Mouse (Mus musculus): Measurements from ENCODE around the gene Slc24a2. TPM values are rescaled to one million over a fixed set of nuclear protein-coding genes. Genes with fewer than 3 reads are reported as not detected.

Gene Slc24a2
- polyA plus RNA-seq, 1 experiment from 2014 or later = 1.7 TPM

DNA sequence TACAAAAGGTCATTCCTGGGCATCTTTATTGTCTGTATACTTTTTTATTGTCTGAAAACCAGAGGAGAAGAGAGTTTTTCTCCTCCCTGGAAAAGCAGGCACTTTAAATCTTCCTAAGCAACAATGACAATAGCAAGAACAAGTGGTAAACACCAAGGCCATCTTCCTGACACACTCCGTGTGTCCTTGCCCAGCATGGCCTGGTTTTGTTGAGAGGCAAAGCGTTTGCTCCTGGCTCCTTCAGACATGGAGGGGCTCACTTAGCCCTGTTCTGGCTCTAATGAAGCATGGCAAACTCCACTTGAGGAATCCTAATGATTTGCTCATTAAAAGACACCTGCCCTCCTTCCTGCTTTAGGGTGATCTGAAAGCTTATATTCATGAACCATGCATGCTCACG, 162.2 kb downstream of the Slc24a2 start:
- no peak for ATAC-seq (ENCODE audit: low FRiP score, low read depth)
- Histone ChIP-seq H3K27ac (replicated peaks) (no peak overlapping the region), H3K9ac (replicated peaks) (no peak overlapping the region), H3K9me3 (no peaks in the 10 kb centered on the region), H3K4me3 (no peak overlapping the region), H3K4me1 (peaks cover 3% of the 10 kb centered on the region; the same call in 1 of the 2 replicates), H3K36me3 (no peaks in the 10 kb centered on the region), H3K27me3 (no peaks in the 10 kb centered on the region), H3K4me2 (replicated peaks) (no peak overlapping the region)
- 75% methylated on average over 3 of the region's 3 CpGs for WGBS

DNA sequence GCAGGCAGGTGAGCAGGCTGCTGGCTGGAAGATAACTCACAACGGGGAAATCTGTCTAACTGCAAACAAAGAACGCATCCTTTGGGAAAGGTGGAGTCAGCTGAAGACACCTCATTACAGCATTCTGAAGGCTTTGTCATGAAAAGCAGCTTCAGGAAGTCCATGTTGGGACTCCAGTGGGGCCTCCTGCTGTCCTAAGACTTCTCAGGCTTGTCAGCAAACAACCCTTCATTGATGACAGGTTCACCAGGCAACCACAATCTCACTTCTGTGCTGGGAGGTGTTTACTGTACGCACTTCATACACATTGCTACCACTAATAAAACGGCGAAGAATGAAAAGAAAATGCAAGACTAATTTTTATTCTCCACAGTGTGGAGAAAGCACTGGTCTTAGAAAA, 165.1 kb downstream of the Slc24a2 start:
- no peak overlapping the region for H3K4me2 ChIP-seq (replicated peaks)
- no peak overlapping the region for H3K27ac ChIP-seq (replicated peaks)
- H3K9ac ChIP-seq (replicated peaks) = no peak overlapping the region
- 89% methylated on average over 5 of the region's 5 CpGs for WGBS
- no peaks in the 10 kb centered on the region for H3K9me3 ChIP-seq
- H3K36me3 ChIP-seq = no peaks in the 10 kb centered on the region
- no peak for ATAC-seq (ENCODE audit: low FRiP score, low read depth)
- H3K27me3 ChIP-seq = no peaks in the 10 kb centered on the region
- H3K4me3 ChIP-seq = no peak overlapping the region
- H3K4me1 ChIP-seq = peaks cover 11% of the 10 kb centered on the region; the same call in 1 of the 2 replicates

DNA sequence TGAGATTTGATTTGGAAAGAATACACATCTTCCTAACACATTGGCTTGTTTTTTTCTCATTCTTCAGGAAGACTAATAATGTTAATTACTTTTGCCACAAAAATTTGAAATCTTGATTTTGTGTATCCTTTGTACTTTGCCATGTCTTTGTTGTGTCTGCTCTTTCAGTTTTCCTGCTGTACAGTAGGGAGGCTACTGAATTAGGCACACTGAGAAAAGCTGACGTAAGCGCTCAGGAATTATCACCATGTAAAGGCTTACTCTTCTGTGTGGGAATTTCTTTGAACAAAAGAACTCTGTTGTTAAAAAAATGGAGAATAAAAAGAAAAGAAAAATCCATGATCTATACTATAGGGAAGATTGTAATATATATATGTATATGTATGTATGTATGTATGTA, 165.7 kb downstream of the Slc24a2 start:
- Histone ChIP-seq H3K27ac (replicated peaks) (no peak overlapping the region), H3K9ac (replicated peaks) (no peak overlapping the region), H3K9me3 (no peaks in the 10 kb centered on the region), H3K27me3 (no peaks in the 10 kb centered on the region), H3K4me3 (no peak overlapping the region), H3K4me1 (peaks cover 11% of the 10 kb centered on the region; the same call in 1 of the 2 replicates), H3K36me3 (no peaks in the 10 kb centered on the region), H3K4me2 (replicated peaks) (no peak overlapping the region)
- 82% methylated on average over 2 of the region's 2 CpGs for WGBS
- ATAC-seq (ENCODE audit: low FRiP score, low read depth) = no peak

DNA sequence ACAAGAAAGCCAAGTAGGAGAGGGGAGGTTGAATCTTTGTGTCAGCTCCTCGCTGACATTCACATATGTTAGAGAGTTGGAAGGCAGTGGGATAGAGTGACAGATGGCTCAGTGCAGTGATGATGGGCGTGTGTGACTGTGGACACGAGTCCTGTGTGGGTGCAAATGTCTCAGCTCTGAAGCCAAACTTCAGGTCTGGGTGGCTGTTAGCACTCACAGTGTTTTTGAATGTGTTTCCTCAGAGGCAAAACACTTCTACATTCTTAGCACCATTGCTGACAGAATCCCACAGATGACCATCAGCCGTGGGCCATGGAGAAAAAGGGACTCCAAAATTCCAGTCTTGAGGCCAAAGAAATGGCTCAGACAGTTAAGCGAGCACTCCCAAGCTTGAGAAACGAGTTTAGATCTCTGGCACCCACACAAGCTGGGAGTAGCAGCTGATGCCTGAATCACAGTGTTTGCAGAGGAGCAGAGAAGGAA, 167.5 kb downstream of the Slc24a2 start:
- WGBS = 66% methylated on average over 6 of the region's 6 CpGs

DNA sequence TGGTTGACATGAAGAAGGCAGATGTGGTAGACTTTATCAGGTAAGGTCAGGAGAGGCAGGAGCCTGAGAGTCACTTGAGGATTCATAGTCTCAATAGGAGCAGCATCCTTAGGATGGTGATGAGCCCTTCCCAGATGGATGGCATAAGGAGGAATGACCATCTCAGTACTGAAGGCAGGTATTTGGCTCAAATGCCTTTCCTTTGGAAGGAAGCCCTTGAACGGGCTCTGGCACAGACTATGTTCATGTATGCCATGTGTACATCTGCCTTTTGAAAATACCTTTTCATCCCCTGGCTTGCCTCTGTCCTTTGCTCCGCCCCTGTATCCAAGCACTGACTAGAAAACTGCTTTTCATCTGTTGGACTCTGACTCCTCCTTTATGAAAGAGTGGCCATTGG, 168.6 kb downstream of the Slc24a2 start:
- Histone ChIP-seq H3K9me3 (no peaks in the 10 kb centered on the region), H3K9ac (replicated peaks) (no peak overlapping the region), H3K27ac (replicated peaks) (no peak overlapping the region), H3K36me3 (no peaks in the 10 kb centered on the region), H3K4me1 (peaks cover 18% of the 10 kb centered on the region; the same call in 1 of the 2 replicates), H3K27me3 (no peaks in the 10 kb centered on the region), H3K4me3 (no peak overlapping the region), H3K4me2 (replicated peaks) (no peak overlapping the region)
- peak; percentile 16; the same call in 1 of the 2 replicates for ATAC-seq (ENCODE audit: low FRiP score, low read depth)
- 60% methylated on average over 2 of the region's 2 CpGs for WGBS

More for the DNA sequence above, 167.5 kb downstream of the Slc24a2 start:
- Histone ChIP-seq H3K4me3 (no peak overlapping the region), H3K4me1 (peaks cover 14% of the 10 kb centered on the region; the same call in 1 of the 2 replicates), H3K27me3 (no peaks in the 10 kb centered on the region), H3K36me3 (no peaks in the 10 kb centered on the region), H3K27ac (replicated peaks) (no peak overlapping the region), H3K4me2 (replicated peaks) (no peak overlapping the region), H3K9ac (replicated peaks) (no peak overlapping the region), H3K9me3 (no peaks in the 10 kb centered on the region)
- no peak for ATAC-seq (ENCODE audit: low FRiP score, low read depth)

DNA sequence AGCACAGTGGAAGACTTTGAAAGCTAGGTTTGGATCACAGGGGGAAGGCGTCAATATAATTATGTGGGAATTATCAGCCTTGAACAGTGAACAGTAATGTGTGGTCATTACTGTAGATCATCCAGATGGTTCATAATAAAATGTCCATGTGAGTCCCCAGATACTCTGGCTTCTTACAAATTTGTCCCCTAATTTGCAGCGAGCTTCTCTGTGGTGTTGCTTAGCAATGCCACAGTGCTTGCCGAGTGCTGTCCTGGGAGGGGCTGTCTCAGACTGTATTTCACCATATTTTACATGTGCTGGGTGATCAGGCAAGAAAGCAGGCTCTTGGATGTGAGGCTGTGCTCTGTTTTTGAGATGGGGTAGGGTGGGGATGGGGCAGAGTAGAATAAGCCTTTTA, 172.7 kb downstream of the Slc24a2 start:
- no peak overlapping the region for H3K4me2 ChIP-seq (replicated peaks)
- 62% methylated on average over 3 of the region's 3 CpGs for WGBS
- H3K36me3 ChIP-seq = no peaks in the 10 kb centered on the region
- H3K9ac ChIP-seq (replicated peaks) = no peak overlapping the region
- H3K9me3 ChIP-seq = no peaks in the 10 kb centered on the region
- peaks cover 15% of the 10 kb centered on the region; the same call in 1 of the 2 replicates for H3K4me1 ChIP-seq
- no peak for ATAC-seq (ENCODE audit: low FRiP score, low read depth)
- no peak overlapping the region for H3K27ac ChIP-seq (replicated peaks)
- H3K4me3 ChIP-seq = no peak overlapping the region
- no peaks in the 10 kb centered on the region for H3K27me3 ChIP-seq

DNA sequence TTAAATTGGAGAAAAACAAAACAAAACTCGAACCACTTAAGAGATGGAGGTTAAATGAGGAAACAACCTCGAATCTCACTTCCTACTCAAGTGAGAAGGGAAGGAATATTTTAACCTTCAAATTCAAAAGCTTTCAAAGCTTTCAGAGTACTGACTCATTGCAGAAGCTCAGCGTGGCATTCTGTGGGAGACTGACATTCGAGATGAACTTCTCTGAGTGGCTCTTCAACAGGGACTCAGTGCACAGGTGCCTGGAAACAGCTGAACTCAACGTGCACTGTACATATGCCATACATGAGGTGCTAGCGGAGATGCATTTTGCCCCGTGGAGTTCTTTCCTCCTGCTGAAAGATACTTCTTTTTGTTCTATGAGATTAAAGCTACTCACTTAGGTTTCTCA, 174.5 kb downstream of the Slc24a2 start:
- no peak for ATAC-seq (ENCODE audit: low FRiP score, low read depth)
- Histone ChIP-seq H3K4me3 (no peak overlapping the region), H3K36me3 (no peaks in the 10 kb centered on the region), H3K4me2 (replicated peaks) (no peak overlapping the region), H3K9ac (replicated peaks) (no peak overlapping the region), H3K4me1 (peaks cover 7% of the 10 kb centered on the region; the same call in 1 of the 2 replicates), H3K27ac (replicated peaks) (no peak overlapping the region), H3K9me3 (no peaks in the 10 kb centered on the region), H3K27me3 (no peaks in the 10 kb centered on the region)
- WGBS = 87% methylated on average over 7 of the region's 7 CpGs

DNA sequence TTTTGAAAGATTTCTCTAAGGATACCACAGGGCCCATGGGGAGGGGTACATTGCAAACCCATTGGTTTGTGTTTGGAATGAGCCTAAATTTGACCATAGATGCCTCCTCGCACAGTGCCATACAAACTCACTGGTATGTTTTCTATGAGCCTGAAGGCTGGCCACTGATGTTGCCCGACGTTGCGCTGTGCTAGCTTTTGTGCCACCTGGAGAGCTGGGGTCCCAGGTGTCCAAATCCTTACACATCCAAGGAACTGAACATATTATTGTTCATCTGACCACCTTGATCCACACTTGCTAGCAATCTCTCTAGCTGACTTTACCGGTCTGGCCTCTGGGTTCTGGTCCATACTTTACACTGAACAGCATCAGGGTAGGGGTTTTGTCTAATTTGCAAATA, 177.4 kb downstream of the Slc24a2 start:
- Histone ChIP-seq H3K4me1 (peaks cover 5% of the 10 kb centered on the region; the same call in 1 of the 2 replicates), H3K27me3 (no peaks in the 10 kb centered on the region), H3K36me3 (no peaks in the 10 kb centered on the region), H3K9ac (replicated peaks) (no peak overlapping the region), H3K27ac (replicated peaks) (no peak overlapping the region), H3K4me2 (replicated peaks) (no peak overlapping the region), H3K9me3 (no peaks in the 10 kb centered on the region), H3K4me3 (no peak overlapping the region)
- WGBS = 97% methylated on average over 5 of the region's 5 CpGs
- no peak for ATAC-seq (ENCODE audit: low FRiP score, low read depth)

DNA sequence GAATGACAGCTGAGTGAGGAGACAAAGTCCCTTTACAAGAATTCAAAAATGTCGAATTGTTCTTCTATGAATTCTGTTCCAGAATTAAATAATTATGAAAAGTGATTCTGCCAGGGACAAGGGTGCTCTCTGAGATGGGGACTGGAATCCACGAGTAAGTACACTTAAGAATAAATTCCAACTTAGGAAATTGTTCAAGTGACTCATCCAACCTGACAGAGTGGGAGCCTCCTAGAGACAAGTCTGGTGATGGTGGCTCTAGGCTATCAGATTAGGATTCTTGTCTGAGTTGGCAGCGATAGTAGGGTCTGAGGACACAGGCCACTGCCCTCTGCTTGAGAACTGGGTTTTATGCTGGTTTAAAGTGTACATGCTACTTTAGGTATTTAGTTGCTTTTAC, 181.2 kb downstream of the Slc24a2 start:
- Histone ChIP-seq H3K9ac (replicated peaks) (no peak overlapping the region), H3K4me1 (no peaks in the 10 kb centered on the region), H3K4me3 (no peak overlapping the region), H3K9me3 (no peaks in the 10 kb centered on the region), H3K4me2 (replicated peaks) (no peak overlapping the region), H3K27ac (replicated peaks) (no peak overlapping the region), H3K36me3 (no peaks in the 10 kb centered on the region), H3K27me3 (no peaks in the 10 kb centered on the region)
- 86% methylated on average over 3 of the region's 3 CpGs for WGBS
- no peak for ATAC-seq (ENCODE audit: low FRiP score, low read depth)

DNA sequence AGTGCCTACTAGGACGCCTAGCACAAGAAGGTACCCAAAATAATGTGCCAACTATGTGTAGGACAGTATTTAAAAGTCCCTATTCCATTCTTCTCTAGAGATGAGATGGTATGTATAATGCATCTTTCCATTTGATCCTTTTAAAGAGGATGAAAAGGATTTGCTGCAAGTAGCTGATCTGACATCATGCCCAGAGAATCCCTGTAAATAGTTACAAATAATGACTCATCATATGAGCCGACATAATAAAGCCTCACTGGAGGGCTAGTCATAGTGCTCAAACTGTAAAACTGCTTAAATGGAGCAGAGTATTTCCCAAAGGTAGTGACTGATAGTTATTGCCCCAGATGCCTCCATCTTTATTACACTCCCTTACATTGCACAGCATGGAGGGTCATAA, 183.1 kb downstream of the Slc24a2 start:
- Histone ChIP-seq H3K4me2 (replicated peaks) (no peak overlapping the region), H3K9ac (replicated peaks) (no peak overlapping the region), H3K9me3 (no peaks in the 10 kb centered on the region), H3K4me3 (no peak overlapping the region), H3K27ac (replicated peaks) (no peak overlapping the region), H3K4me1 (no peaks in the 10 kb centered on the region), H3K27me3 (no peaks in the 10 kb centered on the region), H3K36me3 (no peaks in the 10 kb centered on the region)
- no peak for ATAC-seq (ENCODE audit: low FRiP score, low read depth)
- 87% methylated on average over 2 of the region's 2 CpGs for WGBS

DNA sequence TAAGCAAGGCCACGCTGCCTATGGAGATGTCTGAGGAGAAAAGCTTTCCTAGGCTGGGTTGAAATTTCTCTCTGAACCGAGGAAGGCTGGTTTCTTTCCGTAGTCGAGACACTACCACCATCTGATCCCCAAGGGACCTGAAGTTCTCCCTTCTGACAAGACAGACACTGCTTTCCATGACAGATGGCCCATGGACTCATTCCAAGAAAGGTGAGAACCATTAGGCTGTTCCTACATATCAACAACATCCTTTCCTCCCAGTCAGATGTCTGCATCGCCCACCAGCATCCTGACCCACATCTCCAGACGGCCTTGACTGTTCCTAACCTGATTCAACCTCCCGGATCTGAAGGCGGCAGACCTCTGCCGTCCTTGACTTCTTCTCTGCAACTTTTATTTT, 187.0 kb downstream of the Slc24a2 start:
- 90% methylated on average over 9 of the region's 9 CpGs for WGBS
- Histone ChIP-seq H3K9me3 (no peaks in the 10 kb centered on the region), H3K4me1 (no peaks in the 10 kb centered on the region)

DNA sequence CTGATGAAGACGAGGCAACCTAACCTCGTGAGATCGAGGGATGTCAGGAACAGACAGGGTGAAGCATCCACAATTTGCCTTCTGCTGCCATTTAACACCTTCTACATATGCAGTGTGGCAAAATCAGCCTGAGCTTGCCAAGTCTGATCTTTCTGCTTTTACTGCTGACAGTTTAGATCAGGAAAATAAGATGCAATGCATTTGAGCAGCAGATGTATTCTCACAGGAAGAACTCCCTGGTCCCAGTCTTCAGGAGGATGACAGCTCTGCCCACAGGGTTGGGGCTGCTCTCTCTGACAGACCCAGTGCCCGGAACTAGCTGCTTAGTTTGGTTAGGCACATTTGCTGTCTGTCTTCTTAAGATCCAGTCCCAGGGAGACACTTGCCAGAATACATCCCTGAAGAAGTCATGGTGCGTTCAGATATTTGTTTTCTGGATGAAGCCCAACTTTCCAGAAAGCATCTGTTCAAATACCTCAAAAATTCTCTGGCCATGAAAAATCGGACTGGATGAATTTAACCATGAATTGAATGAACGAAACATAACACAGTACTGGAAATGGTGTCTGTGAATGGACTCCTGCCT, 188.8 kb downstream of the Slc24a2 start:
- H3K4me3 ChIP-seq = no peak overlapping the region
- H3K27ac ChIP-seq (replicated peaks) = no peak overlapping the region
- H3K36me3 ChIP-seq = no peaks in the 10 kb centered on the region
- H3K27me3 ChIP-seq = no peaks in the 10 kb centered on the region
- 86% methylated on average over 7 of the region's 7 CpGs for WGBS
- no peaks in the 10 kb centered on the region for H3K9me3 ChIP-seq
- H3K4me2 ChIP-seq (replicated peaks) = no peak overlapping the region
- H3K4me1 ChIP-seq = no peaks in the 10 kb centered on the region
- no peak overlapping the region for H3K9ac ChIP-seq (replicated peaks)
- no peak for ATAC-seq (ENCODE audit: low FRiP score, low read depth)

More for the DNA sequence above, 187.0 kb downstream of the Slc24a2 start:
- H3K36me3 ChIP-seq = no peaks in the 10 kb centered on the region
- H3K27ac ChIP-seq (replicated peaks) = no peak overlapping the region
- no peak overlapping the region for H3K9ac ChIP-seq (replicated peaks)
- no peaks in the 10 kb centered on the region for H3K27me3 ChIP-seq
- no peak overlapping the region for H3K4me2 ChIP-seq (replicated peaks)
- H3K4me3 ChIP-seq = no peak overlapping the region
- no peak for ATAC-seq (ENCODE audit: low FRiP score, low read depth)

DNA sequence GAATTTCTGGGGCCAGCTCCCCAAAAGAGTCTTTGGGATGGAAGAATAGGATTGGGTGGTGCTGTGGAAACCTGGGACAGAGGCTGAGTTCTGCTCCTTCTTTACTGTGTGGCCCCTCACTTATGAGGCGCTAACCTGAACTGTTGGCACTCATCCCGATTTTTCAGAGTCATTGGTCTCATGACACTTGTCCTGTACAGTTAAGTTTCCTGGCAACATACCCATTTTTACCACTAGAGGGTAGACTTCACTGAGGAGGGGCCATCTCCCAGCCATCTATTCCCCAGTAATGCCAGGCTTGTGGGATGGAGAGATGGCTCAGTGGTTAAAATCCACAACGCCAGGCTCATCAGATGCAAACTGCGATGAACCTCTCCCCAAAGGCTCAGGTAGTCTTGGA, 192.7 kb downstream of the Slc24a2 start:
- H3K27ac ChIP-seq (replicated peaks) = no peak overlapping the region
- H3K27me3 ChIP-seq = no peaks in the 10 kb centered on the region
- no peaks in the 10 kb centered on the region for H3K9me3 ChIP-seq
- no peaks in the 10 kb centered on the region for H3K4me1 ChIP-seq
- H3K4me3 ChIP-seq = no peak overlapping the region
- WGBS = 71% methylated on average over 4 of the region's 4 CpGs
- peak; percentile 60; the same call in 1 of the 2 replicates for ATAC-seq (ENCODE audit: low FRiP score, low read depth)
- H3K36me3 ChIP-seq = no peaks in the 10 kb centered on the region
- H3K9ac ChIP-seq (replicated peaks) = no peak overlapping the region
- no peak overlapping the region for H3K4me2 ChIP-seq (replicated peaks)
